Mouse (Mus musculus): Measurements from ENCODE around the gene Rap1a.
"Not testable (repeated sequence)": the region's sequence is repeated elsewhere in the genome, so short reads cannot be mapped to it uniquely, and the experiment has no call there.

Gene Rap1a

DNA sequence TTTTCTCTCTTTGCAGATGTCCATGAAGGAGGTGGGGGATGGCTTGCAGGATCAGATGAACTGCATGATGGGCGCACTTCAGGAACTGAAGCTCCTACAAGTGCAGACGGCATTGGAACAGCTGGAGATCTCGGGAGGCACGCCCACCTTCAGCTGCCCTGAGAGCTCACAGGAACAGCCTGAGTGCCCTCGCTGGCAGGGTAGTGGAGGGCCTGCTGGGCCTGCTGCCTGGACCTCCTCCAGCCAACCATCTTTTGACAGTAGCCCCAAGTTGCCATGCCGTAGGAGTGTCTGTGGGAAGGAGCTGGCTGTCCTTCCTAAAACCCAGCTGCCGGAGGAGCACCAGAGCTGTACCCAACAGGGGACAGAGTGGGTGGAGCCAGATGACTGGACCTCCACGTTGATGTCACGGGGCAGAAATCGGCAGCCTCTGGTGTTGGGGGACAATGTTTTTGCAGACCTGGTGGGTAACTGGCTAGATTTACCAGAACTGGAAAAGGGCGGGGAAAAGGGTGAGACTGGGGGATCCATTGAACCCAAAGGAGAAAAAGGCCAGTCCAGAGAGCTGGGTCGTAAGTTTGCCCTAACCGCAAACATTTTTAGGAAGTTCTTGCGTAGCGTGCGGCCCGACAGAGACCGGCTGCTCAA lies 84.7 kb downstream of the Rap1a start:
- no peak for DNase-seq (ENCODE audit: low spot score)

- DNase-seq (ENCODE audit: low spot score): no peak
Observed at GRCm38 (mm10) chr3:105714820-105715167, 86.3 kb downstream of the Rap1a start.

DNA sequence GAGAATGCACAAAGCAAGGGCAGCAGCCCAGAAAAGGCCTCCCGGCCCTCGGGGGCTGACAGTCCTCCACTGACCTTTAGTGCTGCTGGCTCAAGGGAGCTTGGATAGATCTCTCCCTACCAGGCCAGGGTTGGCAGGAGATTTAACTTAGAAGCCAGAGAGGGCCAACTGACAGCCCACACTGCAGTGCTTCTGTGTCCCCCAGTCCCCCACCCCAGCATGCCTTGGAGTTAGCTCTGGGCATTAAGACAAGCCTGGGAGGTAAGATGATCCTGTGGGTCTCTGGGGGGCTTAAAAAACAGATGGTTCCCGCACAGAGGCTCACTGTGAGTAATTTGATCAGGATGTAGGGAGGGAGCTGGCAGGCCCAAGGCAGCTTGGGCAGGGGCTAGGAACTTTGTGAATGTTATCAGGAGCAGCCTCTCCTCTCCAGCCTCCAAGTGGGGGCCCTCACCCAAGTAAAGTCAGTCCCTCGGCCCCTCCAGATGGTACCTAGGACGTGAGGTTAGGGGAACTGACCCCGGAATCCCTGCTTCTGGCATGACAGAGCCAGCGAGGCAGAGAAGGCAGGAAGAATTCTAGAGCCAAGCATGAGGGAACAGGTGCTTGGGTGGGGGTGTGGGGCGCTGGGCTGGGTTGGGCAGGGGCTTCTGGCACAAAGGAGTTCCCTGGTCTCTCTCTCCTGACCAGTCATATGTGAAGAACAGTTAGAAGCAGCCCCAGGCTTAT lies 86.9 kb downstream of the Rap1a start:
- no peak for DNase-seq (ENCODE audit: low spot score)

GRCm38 (mm10) chr3:105712827-105713226 lies 88.3 kb downstream of the Rap1a start:
- no peak for DNase-seq (ENCODE audit: low spot score)

DNA sequence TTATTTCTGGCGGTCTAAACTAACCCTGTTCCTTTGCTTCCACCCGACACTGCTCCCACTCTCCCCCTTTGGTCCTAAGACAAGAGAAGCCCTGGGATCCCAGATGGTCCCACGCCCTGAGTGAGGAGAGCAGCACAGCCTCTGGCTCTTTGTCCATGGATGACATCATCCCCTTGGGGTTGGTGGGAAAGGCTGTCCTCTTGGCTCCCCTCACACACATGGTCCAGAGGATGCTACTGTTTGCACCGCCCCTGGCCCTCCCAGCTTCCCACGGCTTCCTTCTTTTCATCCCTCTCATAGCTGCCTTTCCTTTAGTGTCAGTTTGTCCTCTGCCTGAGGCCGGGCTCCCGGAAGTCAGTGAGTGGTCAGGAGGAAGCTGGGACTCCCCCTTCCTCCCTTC lies 89.4 kb downstream of the Rap1a start:
- DNase-seq (ENCODE audit: low spot score): no peak

GRCm38 (mm10) chr3:105710246-105710645 lies 90.9 kb downstream of the Rap1a start:
- DNase-seq (ENCODE audit: low spot score): no peak

GRCm38 (mm10) chr3:105707590-105707989 lies 93.5 kb downstream of the Rap1a start:
- DNase-seq (ENCODE audit: low spot score): no peak

- no peak for DNase-seq (ENCODE audit: low spot score)
Observed at GRCm38 (mm10) chr3:105706366-105707020, 94.6 kb downstream of the Rap1a start.

DNA sequence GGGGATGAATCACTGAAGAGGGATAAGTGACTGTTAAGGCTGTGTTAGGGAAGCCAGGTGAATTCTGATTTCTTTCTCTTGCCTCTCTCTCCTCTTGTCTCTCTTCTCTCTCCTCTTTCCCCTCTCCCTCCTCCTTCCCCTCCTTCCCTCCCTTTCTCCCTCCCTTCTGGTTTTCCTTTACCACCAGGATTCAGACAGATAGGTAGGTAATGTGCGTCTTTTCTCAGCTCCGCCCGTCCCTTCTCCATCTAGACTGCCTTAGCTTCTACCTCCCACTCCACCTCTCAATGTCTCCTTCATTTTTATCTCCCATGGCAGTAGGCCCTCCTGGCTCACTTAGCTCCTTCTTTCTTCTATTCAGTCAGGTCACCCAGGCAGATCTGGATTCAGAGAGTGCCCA lies 95.6 kb downstream of the Rap1a start:
- no peak for DNase-seq (ENCODE audit: low spot score)

GRCm38 (mm10) chr3:105705061-105705549 lies 96.0 kb downstream of the Rap1a start:
- DNase-seq (ENCODE audit: low spot score): no peak

DNA sequence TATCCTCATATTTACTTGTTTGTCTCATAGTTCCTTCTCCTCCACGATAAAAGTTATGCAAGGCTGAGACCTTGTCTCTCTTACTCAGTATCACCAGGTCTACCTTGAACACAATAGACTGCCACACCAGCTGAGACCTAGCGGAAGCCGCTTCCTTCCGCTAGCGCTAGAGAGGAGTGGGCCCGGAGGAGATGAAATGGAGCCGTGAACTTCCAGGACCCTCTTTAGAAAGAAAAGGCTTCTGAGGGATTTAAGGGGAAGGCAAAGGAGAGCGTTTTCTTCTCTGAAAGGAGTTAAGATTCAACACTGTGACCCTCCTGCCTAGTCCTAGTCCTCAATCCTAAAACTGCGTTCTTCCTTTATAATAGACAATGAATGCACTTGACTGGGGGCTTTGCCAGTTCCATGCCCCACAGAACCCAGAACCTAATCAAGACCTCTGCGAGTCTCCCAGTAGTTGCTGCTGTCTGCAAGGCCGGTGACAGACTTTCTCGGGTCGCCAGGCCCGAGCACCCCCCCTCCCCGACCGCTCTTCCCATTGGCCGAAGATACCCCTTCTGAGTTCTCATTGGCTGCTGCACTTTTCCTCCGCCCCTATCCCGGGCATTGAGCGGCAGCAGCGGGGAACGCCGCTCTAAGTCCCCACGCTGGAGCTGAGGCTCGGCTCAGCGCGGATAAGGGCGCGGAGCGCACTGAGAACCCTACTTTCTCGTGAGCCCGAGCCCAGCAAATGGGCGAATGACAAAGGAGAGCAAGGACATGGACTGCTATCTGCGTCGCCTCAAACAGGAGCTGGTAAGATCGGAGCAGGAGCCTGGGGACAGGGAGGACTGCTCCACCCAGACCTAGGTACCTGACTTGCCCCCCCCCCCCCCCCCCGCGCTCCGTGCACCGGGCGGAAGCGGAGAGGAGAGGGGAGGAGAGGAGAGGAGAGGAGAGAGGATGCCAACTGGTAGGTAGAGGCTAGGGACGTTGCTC lies 96.8 kb downstream of the Rap1a start, which contains the start of gene Inka2:
Inka2 (plus strand) TSS at position 569 of the 978 bp plus-strand sequence.
- DNase-seq (ENCODE audit: low spot score): peak; percentile 86

DNA sequence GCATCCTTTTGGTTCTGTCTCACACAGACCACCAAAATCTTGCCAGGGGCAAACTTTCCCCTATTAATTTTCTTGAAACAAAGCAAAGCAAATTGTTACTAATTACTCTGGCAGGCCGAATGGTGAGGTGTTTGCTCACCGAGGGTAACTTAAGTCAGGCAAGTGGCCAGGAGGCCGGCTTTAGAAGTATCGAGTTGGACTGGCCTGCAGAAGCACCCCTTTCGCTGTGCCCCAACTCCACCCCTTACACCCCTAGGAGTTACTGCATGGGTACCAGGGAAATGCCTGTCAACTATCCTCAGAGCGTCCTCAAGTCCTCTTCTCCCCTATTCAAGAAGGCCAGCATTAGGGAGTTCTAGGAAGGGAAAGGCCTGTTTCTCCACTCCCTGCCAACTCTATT lies 97.6 kb downstream of the Rap1a start:
- DNase-seq (ENCODE audit: low spot score): no peak

GRCm38 (mm10) chr3:105701399-105701798 lies 99.7 kb downstream of the Rap1a start:
- DNase-seq (ENCODE audit: low spot score): peak; percentile 50

- not testable (repeated sequence) for DNase-seq (ENCODE audit: low spot score)
Observed at GRCm38 (mm10) chr3:105700786-105701185, 100.3 kb downstream of the Rap1a start.

DNA sequence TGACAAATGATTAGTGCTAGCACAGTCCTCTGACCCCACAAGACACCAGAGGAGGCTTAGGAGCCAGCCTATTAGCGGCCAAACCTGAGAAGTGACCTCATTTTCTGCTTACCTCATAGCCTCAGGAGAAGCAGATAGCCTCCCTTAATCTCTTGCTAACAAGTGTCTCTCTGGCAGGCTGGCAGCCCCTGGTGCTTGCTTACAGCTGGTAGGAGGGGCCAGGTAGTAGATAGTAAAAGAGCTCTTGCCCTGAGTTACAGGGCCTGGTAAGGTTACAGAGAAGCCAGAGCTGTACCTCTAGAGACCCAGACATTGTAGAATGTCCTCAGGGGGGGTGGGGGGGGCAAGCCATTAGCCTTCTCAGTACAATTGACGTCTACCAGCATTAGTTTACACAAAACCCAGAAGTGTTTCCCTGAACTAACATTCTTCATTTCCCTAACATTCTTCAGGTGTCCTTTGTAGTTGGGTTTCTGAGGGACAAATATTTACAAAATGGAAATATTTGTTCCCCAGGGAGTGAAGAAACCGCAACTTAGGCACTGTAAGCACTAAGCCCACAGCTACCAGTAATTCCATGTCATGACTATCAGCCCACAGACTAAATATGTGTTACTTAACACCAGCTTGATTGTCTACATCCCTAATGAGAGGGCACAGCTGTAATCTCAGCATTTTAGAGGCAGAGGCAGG lies 101.7 kb downstream of the Rap1a start:
- DNase-seq (ENCODE audit: low spot score): peak; percentile 85

GRCm38 (mm10) chr3:105698311-105698710 lies 102.8 kb downstream of the Rap1a start:
- peak; percentile 69 for DNase-seq (ENCODE audit: low spot score)

DNA sequence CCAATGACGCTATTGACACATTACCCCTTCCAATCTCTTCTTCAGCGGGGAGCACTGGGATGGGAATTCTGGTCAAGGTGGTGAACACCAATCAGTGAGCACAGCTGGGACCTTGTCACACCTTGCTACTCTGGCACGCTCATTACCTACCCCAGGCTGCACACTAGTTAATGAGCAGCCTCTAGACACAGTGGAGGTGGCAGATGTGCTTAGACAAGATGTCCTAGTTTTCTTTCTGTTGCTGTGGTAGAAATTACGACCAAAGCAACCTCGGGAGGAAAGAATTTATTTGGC lies 104.0 kb downstream of the Rap1a start:
- DNase-seq (ENCODE audit: low spot score): no peak

DNA sequence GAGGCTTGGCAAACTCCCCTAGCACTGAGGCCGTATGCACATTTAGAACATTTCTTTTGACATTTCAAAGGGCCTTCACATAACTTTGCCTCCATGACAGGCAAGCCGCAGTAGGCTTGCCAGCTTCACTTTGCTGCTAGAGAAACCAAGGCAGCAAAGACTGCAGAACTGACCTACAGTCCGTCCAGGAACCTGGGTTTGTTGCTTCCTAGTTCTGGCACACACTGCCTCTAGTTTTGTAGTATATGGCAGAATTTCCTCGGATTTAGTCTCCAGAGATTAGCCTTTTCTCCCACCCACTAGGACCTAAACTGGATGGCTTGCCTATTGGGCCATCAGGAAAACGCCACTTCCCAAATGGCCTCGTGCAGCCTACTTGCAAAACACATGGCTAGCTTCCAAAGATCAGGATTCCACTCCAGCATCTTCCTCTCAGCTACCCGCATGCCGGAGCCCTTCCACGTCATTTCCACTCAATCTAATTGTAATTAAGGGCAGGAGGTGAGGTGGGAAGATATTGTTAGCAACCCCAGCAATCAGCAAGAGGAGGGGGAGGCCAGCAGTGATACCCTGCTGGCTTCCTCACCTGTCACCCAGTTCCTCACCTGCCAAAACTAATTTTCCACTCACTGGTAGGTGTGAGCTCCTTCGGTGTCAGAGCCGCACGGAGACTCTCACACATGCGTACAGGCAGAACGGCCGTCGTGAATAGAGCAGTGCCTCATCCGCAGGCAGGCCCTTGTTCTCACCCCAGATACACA lies 104.6 kb downstream of the Rap1a start:
- no peak for DNase-seq (ENCODE audit: low spot score)

DNA sequence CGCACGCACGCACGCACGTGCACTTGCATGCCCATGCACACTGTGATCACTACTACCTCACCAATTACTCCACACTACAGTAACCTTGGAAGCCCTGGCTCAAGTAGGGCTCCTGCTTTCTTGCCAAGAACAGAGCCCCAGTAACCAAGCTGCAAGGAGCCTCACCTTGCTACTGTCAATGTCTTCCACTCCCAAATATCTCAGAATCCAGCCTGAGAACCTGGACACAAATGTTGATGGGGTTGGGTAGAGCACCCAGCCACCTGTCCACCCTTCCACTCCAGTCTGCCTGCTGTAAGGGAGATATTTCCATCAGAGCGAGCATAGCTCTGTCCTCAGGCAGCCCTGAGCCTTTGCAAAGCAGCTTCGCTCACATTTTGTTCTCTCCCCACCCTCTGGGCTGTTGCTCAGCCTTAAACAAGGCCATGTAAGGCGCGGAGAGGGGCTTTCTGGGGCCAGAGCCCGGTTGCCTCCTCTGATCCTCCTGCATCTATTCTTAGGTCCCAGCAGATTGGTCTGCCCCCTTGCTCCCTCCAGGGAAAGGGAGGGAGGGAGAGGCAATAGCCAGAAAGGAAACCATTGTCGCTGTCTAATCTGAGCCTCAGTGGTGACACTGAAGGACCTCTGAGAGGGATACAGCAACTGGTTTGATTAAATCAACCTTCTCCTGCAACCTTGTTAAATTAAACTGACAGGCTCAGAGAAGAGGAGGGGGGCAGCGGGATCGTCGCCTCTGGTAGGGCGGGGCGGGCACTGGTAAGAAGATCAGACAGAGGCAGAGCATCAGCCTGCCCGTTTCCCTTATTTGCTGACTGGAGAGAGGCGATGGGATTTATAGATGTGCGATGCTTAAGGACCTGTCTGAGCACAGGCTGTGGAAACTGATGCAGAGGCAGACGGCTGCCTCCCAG lies 105.4 kb downstream of the Rap1a start:
- DNase-seq (ENCODE audit: low spot score): no peak

All from c-Kit-positive CD71-positive TER-119-positive erythroid progenitor cells, embryonic 14.5 days (primary cell).